Comparison of ENCODE assay signal across 10 mouse cellular contexts in genomic region chr9:43237111-43237775, GRCm38 (mm10). TPM values are rescaled to one million over a fixed set of nuclear protein-coding genes. Genes with fewer than 3 reads are reported as not detected.
DNase-seq lines count a peak whose midpoint lies in the region; ATAC-seq and TF ChIP-seq lines count a peak whose summit lies in the region.
"Had no signal": no experiment of that assay in that cellular context is flagged by ENCODE, and none has a peak within 500 bp of the region (broad histone marks: within the 10 kb centered on the region; RNA-seq: fewer than 3 reads in every experiment).

No protein-coding gene starts in this region.

- H3K36me3 ChIP-seq in hindbrain, embryonic 10.5 days: no peaks in the 10 kb centered on the region
- H3K36me3 ChIP-seq in hindbrain, embryonic 16.5 days (ENCODE audit: control insufficient read depth, insufficient read depth, low read length): no peaks in the 10 kb centered on the region
- H3K36me3 ChIP-seq in MEL (ENCODE audit: control insufficient read depth in 1 of 2, insufficient read depth in 2 of 2, low read length in 2 of 2): peaks cover 0 to 68% of the 10 kb centered on the region in 2 experiments; a peak in 3 of 4 replicates
- H3K36me3 ChIP-seq in embryonic facial prominence, embryonic 12.5 days: peaks cover 26% of the 10 kb centered on the region; the same call in 1 of the 2 replicates
- H3K36me3 ChIP-seq in liver, embryonic 12.5 days: peaks cover 35% of the 10 kb centered on the region

- TF ChIP-seq RAD21 in MEL (IDR thresholded peaks at IDR 0.05; ENCODE audit: low read depth, low read length): no peak

- no peak for TF ChIP-seq POLR2A in MEL (IDR thresholded peaks at IDR 0.05; ENCODE audit: control insufficient read depth in 1 of 2, insufficient read depth in 1 of 2, low read depth in 1 of 2, low read length in 2 of 2, poor library complexity in 1 of 2)

- no peak for DNase-seq in hindbrain, embryonic 10.5 days (ENCODE audit: low spot score)
- DNase-seq in MEL (ENCODE audit: low read depth, low spot score): no peak
- no peak for DNase-seq in embryo, embryonic 9.5 days (ENCODE audit: extremely low spot score)
- DNase-seq in cerebellum, postnatal 36 days: no peak
- DNase-seq in lung, postnatal 25 days (ENCODE audit: low spot score): no peak

- H3K4me3 ChIP-seq in hindbrain, embryonic 10.5 days: peak overlapping the region; percentile 71; the same call in 1 of the 2 replicates
- H3K4me3 ChIP-seq in hindbrain, embryonic 16.5 days (ENCODE audit: low read length): no peak overlapping the region
- H3K4me3 ChIP-seq in MEL (ENCODE audit: control insufficient read depth in 1 of 2, insufficient read depth in 1 of 2, low read depth in 2 of 2, low read length in 2 of 2): peak overlapping the region in 1 of 2 experiments; percentile 74; a peak in 2 of 4 replicates
- peak overlapping the region; percentile 97 for H3K4me3 ChIP-seq in embryonic facial prominence, embryonic 12.5 days
- peak overlapping the region; percentile 84 for H3K4me3 ChIP-seq in liver, embryonic 12.5 days

- no peak for TF ChIP-seq EP300 in MEL (IDR thresholded peaks at IDR 0.05; ENCODE audit: low read depth in 1 of 2, low read length in 2 of 2)

- H3K27me3 ChIP-seq in hindbrain, embryonic 10.5 days (ENCODE audit: insufficient read depth, poor library complexity, severe bottlenecking): peaks cover 51% of the 10 kb centered on the region
- H3K27me3 ChIP-seq in hindbrain, embryonic 16.5 days (replicated peaks; ENCODE audit: control insufficient read depth, insufficient read depth, low read length): peaks cover 19% of the 10 kb centered on the region
- no peaks in the 10 kb centered on the region for H3K27me3 ChIP-seq in MEL (ENCODE audit: control insufficient read depth in 1 of 2, insufficient read depth in 2 of 2, low read length in 2 of 2)
- H3K27me3 ChIP-seq in embryonic facial prominence, embryonic 12.5 days: no peaks in the 10 kb centered on the region
- no peaks in the 10 kb centered on the region for H3K27me3 ChIP-seq in liver, embryonic 12.5 days (replicated peaks)

- ATAC-seq in hindbrain, embryonic 16.5 days: no peak
- no peak for ATAC-seq in embryonic facial prominence, embryonic 12.5 days (ENCODE audit: insufficient number of reproducible peaks, insufficient read depth, low FRiP score, low TSS enrichment)
- no peak for ATAC-seq in liver, embryonic 12.5 days
- ATAC-seq: inflammation-experienced regulatory T-cells, adult 6 months had no signal

- no peak overlapping the region; the same call in 1 of the 2 replicates for H3K27ac ChIP-seq in hindbrain, embryonic 10.5 days
- H3K27ac ChIP-seq in hindbrain, embryonic 16.5 days (ENCODE audit: low read depth, low read length): no peak overlapping the region
- H3K27ac ChIP-seq in MEL (ENCODE audit: control insufficient read depth, low read depth, low read length): no peak overlapping the region
- no peak overlapping the region for H3K27ac ChIP-seq in embryonic facial prominence, embryonic 12.5 days
- H3K27ac ChIP-seq in liver, embryonic 12.5 days: peak overlapping the region; percentile 97
- H3K27ac ChIP-seq: macrophage had no signal

- 51% methylated on average over 7 of the region's 7 CpGs for WGBS in hindbrain, embryonic 10.5 days
- whole genome bisulfite sequencing in hindbrain, embryonic 16.5 days: 59% methylated on average over 7 of the region's 7 CpGs
- 31% methylated on average over 7 of the region's 7 CpGs for WGBS in embryonic facial prominence, embryonic 12.5 days
- 46% methylated on average over 7 of the region's 7 CpGs for WGBS in liver, embryonic 12.5 days (ENCODE audit: insufficient replicate concordance)

- H3K4me1 ChIP-seq in hindbrain, embryonic 10.5 days (replicated peaks): peaks cover 73% of the 10 kb centered on the region
- peaks cover 12% of the 10 kb centered on the region for H3K4me1 ChIP-seq in hindbrain, embryonic 16.5 days (ENCODE audit: control insufficient read depth, insufficient read depth, low read depth, low read length)
- peaks cover 23 to 66% of the 10 kb centered on the region in 2 experiments for H3K4me1 ChIP-seq in MEL (ENCODE audit: control insufficient read depth in 1 of 2, insufficient read depth in 2 of 2, low read length in 2 of 2)
- peaks cover 70% of the 10 kb centered on the region for H3K4me1 ChIP-seq in embryonic facial prominence, embryonic 12.5 days
- H3K4me1 ChIP-seq in liver, embryonic 12.5 days: peaks cover 91% of the 10 kb centered on the region

- no peak for TF ChIP-seq CTCF in MEL (IDR thresholded peaks at IDR 0.05 in 2 of 3, conservative IDR thresholded peaks at IDR 0.05 in 1 of 3; ENCODE audit: control insufficient read depth in 1 of 3, insufficient read depth in 1 of 3, low read depth in 2 of 3, low read length in 3 of 3, poor library complexity in 1 of 3, severe bottlenecking in 1 of 3)

- H3K9me3 ChIP-seq in hindbrain, embryonic 10.5 days: no peaks in the 10 kb centered on the region
- no peaks in the 10 kb centered on the region for H3K9me3 ChIP-seq in hindbrain, embryonic 16.5 days (ENCODE audit: control insufficient read depth, low read length)
- no peaks in the 10 kb centered on the region for H3K9me3 ChIP-seq in MEL (replicated peaks; ENCODE audit: insufficient read depth, low read length)
- no peaks in the 10 kb centered on the region for H3K9me3 ChIP-seq in embryonic facial prominence, embryonic 12.5 days
- no peaks in the 10 kb centered on the region for H3K9me3 ChIP-seq in liver, embryonic 12.5 days (replicated peaks)

- H3K4me2 ChIP-seq in hindbrain, embryonic 16.5 days (ENCODE audit: low read length): no peak overlapping the region
- H3K4me2 ChIP-seq in embryonic facial prominence, embryonic 12.5 days (replicated peaks): peak overlapping the region; percentile 70
- peak overlapping the region; percentile 88 for H3K4me2 ChIP-seq in liver, embryonic 12.5 days

- H3K9ac ChIP-seq in hindbrain, embryonic 16.5 days (ENCODE audit: low read depth, low read length): no peak overlapping the region
- H3K9ac ChIP-seq in MEL (ENCODE audit: control insufficient read depth, low read depth, low read length, poor library complexity, severe bottlenecking): peak overlapping the region; percentile 17
- peak overlapping the region; percentile 89; the same call in 1 of the 2 replicates for H3K9ac ChIP-seq in embryonic facial prominence, embryonic 12.5 days
- H3K9ac ChIP-seq in liver, embryonic 12.5 days: peak overlapping the region; percentile 92

- peaks cover 44% of the 10 kb centered on the region for H3K79me2 ChIP-seq in MEL (ENCODE audit: control insufficient read depth, insufficient read depth, low read length, poor library complexity)

TF ChIP-seq in MEL, 35 proteins besides CTCF, POLR2A, EP300 and RAD21:
- TF ChIP-seq ELF1 (IDR thresholded peaks at IDR 0.05; ENCODE audit: low read depth, low read length): no peak
- TF ChIP-seq E2F4 (IDR thresholded peaks at IDR 0.05; ENCODE audit: borderline replicate concordance, low read depth, low read length): no peak
- TF ChIP-seq GABPA (IDR thresholded peaks at IDR 0.05; ENCODE audit: low read depth, low read length): no peak

RNA-seq across cellular contexts. Expression of gene Oaf, which starts 2.5 kb away (rescaled TPM):
- polyA plus RNA-seq in hindbrain, embryonic 10.5 days (2016; fragmentation: Nextera tagmentation; extraction: Ambion mirVana): 34.9 and 43.0 TPM in 2 replicates
- 4.1 and 7.0 TPM in 2 replicates for polyA plus RNA-seq in hindbrain, embryonic 16.5 days (2015; fragmentation: Nextera tagmentation; extraction: Ambion mirVana)
- total RNA-seq in MEL (2012; rRNA removed): 57.6 and 64.2 TPM in 2 replicates
- polyA plus RNA-seq in MEL (2012; ENCODE audit: insufficient read depth in 1 of 2, insufficient read length in 2 of 2, low read depth in 1 of 2, low replicate concordance in 2 of 2, missing spikeins in 1 of 2): 100 to 1,000 TPM in 1 of 2 experiments, not detected in 1; 137 TPM
- 89.3 and 106 TPM in 2 replicates for polyA plus RNA-seq in embryonic facial prominence, embryonic 12.5 days (2016; fragmentation: Nextera tagmentation; extraction: Ambion mirVana)
- 37.8 and 44.1 TPM in 2 replicates for polyA plus RNA-seq in liver, embryonic 12.5 days (2016; fragmentation: Nextera tagmentation; extraction: Ambion mirVana)

RNA-seq across cellular contexts. Expression of gene Pou2f3, which starts 27.1 kb away (rescaled TPM):
- 0.09 TPM in 1 of 2 replicates, not detected in the other for polyA plus RNA-seq in hindbrain, embryonic 10.5 days (2016; fragmentation: Nextera tagmentation; extraction: Ambion mirVana)
- polyA plus RNA-seq in hindbrain, embryonic 16.5 days (2015; fragmentation: Nextera tagmentation; extraction: Ambion mirVana): 0.11 TPM in 1 of 2 replicates, not detected in the other
- not detected in 2 replicates for total RNA-seq in MEL (2012; rRNA removed)
- not detected for polyA plus RNA-seq in MEL (2012; ENCODE audit: insufficient read depth in 1 of 2, insufficient read length in 2 of 2, low read depth in 1 of 2, low replicate concordance in 2 of 2, missing spikeins in 1 of 2)
- polyA plus RNA-seq in embryonic facial prominence, embryonic 12.5 days (2016; fragmentation: Nextera tagmentation; extraction: Ambion mirVana): 0.18 TPM in 1 of 2 replicates, not detected in the other
- not detected in 2 replicates for polyA plus RNA-seq in liver, embryonic 12.5 days (2016; fragmentation: Nextera tagmentation; extraction: Ambion mirVana)
- polyA plus RNA-seq: inflammation-experienced regulatory T-cells, adult 6 months; macrophage had no signal
